Mouse (Mus musculus): Measurements from ENCODE around the gene Ccdc142.
A peak's percentile ranks its signal among the peaks of the same experiment; 100 is the strongest.

The Ccdc142 gene

DNA sequence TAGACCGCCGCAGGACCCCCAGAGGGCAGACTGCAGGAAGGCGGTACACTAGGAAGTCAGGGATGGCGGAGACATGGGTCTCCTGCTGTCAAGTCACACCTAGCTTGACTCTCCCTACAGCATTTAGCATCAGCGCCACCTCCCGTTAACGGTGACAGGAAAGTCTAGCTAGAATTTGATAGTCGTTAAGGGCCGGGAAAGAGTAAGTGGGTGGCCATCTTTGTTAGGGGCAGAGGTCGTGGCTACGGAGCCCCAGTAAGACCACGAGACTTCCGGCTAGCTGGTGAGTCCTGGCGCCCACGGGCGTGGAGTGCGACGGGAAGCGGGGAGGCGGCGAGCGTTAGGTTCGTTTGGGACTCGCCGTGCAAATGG, at the start of gene Ccdc142, which contains the start of gene Gm42688:
TSS of gene Ccdc142 (plus strand) at position 286 of the 372 bp plus-strand sequence.
TSS of gene Gm42688 (plus strand) at position 302 of the 372 bp plus-strand sequence.
- peak; percentile 94 for DNase-seq (ENCODE audit: low read depth, low spot score)

DNA sequence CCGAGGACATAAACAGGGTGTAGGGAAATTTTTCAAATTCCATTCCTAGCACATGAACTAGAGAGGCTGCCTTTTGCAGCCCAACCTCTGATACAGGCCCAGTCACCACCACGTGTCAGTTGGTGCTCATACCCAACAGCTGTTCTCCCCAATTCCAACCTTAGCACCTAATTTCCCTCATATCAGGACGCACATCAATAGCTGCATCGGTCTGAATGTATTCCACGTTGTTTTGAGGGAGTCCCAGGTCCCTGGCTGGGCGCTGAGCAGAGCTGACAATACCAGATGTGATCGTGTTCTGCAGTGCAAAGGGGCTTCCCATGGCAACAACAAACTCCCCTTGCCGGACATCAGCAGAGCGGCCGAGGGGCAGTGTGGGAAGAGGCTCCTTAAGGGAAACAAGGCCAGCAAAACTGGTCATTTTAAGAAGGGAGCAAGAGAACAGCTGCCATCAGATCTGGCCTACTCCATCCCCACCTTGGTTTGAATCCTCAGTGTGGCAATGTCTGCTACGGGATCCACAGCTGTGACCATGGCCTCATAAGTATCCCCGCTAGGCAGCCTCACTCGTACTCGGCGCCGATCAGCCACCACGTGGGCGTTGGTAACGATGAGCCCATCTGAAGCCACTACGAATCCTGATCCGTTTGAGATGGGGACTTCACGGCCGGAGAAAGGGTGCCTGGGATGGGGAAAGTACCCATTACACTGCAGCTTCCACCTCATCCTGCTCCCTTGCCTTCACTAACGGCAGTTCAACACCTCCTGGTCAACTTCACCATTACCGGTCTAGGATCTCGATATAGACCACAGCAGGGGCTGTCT, 48.1 kb upstream of the Ccdc142 start:
- peak; percentile 55 for DNase-seq (ENCODE audit: low read depth, low spot score)

DNA sequence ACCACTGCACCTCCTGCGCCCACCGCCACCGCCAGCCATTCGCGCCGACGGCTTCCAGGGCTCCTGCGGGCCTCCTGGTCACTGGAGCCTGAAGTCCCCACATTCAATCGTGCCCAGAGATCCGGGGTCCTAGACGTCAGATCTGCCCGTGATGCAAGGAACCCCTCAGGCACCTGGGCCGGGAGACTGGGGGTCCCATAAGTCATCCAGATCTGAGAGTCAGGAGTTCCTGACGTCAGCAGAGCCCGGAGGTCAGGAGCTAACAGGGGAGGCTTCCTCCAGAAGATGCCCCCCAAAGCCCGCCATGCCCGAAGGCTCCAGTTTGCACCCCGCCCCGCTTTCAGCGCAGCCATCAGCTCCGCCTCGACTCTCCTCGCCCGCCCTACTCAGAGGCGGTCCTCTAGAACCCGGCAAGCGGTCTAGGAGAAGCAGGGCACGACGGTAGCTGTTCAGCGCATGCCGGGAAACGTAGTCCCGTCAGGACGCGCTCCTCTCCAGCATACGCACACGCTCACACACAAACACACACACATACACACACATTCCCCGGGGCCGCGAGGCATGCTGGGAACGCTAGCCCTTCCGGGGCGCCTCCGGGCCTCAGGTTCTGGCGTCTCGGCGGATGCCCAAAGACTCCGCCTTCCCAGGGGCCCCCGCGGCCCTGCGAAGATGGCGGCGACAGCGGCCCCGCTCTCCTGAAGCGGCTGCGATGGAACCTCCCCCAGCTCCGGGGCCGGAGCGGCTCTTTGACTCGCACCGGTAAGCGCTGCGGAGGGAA, 47.1 kb upstream of the Ccdc142 start, which contains the start of gene Aup1:
TSS of gene Aup1 (plus strand) at position 448 of the 778 bp plus-strand sequence.
- peak; percentile 98 for DNase-seq (ENCODE audit: low read depth, low spot score)

- no peak for DNase-seq (ENCODE audit: low read depth, low spot score)
These were observed 46.5 kb upstream of the Ccdc142 start, which contains the start of gene Htra2 for GRCm38 (mm10) chr6:83054871-83055431. Gene Htra2 (minus strand): TSS chr6:83055273.

DNA sequence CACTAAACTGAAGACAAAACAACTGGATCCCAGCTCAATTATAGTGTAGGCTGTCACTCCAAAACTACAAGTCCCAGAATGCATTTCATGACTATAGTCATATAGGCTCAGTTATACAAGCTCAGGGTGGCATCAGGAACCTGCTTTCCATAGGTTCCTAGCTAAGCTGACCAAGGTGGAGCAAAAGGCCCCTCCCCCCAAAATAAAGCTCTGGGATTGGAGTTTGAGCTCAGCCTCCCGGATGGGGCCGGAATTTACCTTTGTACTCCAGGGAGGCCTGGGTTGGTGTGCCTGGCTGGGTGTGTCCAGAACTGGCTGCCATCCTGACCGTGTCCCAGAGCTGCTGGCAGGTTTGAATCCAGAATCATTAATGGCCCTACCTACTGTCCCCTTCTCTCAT, 43.6 kb upstream of the Ccdc142 start, which contains the start of gene Dqx1:
TSS of gene Dqx1 (plus strand) at position 55 of the 400 bp plus-strand sequence.
- peak; percentile 90 for DNase-seq (ENCODE audit: low read depth, low spot score)

DNA sequence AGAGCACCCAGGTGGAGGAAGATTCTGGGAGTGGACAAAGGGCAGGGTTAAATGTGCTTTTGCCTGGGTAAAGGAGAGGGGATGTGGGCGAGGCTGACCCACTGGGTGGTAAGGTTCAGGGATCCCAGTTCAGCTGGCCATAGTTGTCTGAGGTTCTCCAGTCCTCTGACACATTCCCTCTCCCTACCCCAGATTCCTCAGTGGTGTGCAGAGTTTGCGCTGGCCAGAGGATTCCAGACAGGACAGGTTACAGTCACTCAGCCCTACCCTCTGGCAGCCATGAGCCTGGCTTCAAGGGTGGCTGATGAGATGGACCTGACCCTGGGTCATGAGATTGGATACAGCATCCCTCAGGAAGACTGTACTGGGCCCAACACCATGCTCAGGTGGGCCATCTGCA, 42.7 kb upstream of the Ccdc142 start:
- no peak for DNase-seq (ENCODE audit: low read depth, low spot score)

- DNase-seq (ENCODE audit: low read depth, low spot score), result peak; percentile 38
These were observed 35.4 kb upstream of the Ccdc142 start for GRCm38 (mm10) chr6:83065995-83066394.

DNA sequence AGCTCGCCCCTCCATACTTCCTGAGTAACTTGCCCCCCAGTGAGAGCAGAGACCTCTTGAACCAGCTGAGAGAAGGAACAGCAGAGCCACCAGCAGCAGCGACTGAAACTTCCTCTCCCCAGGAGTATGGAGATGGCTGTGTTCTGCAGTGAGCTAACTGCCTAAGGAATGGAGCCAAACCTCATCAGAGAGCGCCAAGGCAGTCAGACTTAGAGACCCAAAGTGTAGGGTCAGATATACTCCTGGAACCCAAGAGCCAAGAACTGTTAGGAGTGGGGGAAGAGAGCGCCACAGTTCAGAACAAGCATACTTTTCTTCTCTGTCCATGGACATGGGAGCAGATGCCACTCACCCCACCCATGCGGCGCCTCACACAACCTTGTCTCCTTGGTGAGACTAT, 35.0 kb upstream of the Ccdc142 start:
- DNase-seq (ENCODE audit: low read depth, low spot score), result peak; percentile 63

- DNase-seq (ENCODE audit: low read depth, low spot score), result peak; percentile 62
These were observed 33.2 kb upstream of the Ccdc142 start for GRCm38 (mm10) chr6:83068221-83068620.

DNA sequence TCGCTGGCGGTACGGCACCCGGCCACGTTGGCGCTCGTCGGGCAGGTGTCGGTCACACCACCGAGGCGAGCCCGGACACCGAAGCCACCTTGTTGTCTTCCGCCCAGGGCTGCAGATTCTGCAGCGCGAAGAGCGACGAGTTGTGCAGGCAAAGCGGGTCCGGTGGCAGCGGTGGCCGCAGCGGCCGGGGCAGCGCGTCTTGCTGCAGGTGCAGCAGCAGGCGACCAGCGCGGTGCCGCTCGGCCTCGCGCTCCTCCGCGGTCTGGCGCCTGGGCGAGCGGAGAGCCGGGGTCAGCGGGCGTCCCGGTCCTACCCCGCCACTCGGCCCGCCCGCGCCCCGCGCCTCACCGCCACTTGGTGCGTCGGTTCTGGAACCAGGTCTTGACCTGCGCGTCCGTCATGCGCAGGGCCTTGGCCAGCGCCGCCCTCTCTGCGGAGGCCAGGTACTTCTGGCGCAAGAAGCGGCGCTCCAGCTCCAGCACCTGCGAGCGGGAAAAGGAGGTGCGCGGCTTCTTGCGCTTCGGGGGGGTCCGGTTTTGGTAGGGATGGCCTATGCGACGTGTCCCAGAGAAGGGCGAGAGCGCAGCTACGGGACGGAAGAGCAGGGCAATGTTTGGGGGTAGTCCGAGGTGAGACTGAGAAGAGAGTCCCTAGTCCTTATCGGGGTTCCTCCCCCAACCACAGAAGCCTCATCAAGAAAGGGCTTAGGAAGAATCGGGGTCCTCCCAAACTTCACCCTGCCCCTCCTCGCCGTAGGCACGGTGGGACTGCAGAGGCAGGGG, 32.5 kb upstream of the Ccdc142 start:
- DNase-seq (ENCODE audit: low read depth, low spot score), result peak; percentile 47

DNA sequence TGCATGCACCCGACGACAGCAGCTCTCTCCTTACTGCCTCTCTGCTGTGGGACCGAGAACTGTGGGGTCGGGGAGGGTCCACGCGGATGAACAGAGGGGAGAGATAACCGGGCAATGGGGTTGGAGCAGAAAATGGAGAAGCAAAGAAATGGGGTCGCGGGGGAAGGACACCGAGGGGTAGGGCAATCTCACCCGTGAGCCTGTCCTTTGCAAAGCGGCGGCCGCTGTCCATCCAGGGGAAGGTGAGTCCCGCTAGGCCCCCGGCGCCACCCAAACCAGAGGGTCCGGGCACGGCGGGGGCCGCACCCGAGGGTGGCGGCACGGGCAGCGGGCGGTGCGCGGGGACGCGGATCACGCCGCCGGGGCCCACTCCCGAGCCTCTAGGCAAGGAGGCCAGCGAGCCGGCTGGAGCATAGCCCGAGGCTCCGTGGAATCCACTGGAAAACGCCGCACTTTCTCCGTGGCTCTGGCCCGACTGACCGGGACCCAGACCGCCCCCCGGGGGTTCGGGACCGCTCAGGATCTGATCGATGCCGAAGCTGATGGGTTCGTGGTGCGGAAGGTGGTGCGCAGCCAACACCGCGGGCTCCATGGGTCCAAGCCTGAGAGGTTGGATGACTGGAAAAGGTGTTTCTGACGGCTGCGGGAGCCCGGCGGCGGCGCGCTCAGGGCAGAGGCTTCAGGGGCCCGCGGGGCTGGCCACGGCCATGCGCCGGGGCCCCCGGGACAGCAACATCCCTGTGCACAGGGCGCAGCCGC, 31.7 kb upstream of the Ccdc142 start:
- peak; percentile 52 for DNase-seq (ENCODE audit: low read depth, low spot score)

GRCm38 (mm10) chr6:83070247-83070310, 31.3 kb upstream of the Ccdc142 start, which contains the start of gene Tlx2:
Gene Tlx2 (minus strand): TSS chr6:83070293.
- no peak for DNase-seq (ENCODE audit: low read depth, low spot score)

- peak; percentile 81 for DNase-seq (ENCODE audit: low read depth, low spot score)
These were observed 30.8 kb upstream of the Ccdc142 start for GRCm38 (mm10) chr6:83070311-83071219.

DNA sequence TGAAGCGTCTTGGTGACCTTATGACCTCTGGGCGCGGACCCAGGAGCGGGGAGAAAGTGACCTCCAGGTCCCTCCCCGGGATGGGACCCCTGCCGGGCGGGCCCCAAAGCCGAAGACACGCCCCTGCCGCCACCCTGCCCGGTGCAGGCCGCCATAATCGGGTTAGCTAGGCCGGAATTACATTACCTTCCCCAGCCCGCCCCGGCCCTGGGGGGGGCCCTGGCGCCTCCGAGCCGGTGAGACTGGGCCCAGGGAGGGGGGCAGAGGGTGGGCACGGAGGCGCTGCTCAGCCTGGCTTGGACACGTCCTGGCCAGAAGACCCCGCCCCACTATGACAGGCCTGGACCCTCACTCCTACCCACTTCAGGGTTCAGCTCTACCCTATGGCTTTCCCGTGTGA, 30.2 kb upstream of the Ccdc142 start:
- DNase-seq (ENCODE audit: low read depth, low spot score), result peak; percentile 27

DNA sequence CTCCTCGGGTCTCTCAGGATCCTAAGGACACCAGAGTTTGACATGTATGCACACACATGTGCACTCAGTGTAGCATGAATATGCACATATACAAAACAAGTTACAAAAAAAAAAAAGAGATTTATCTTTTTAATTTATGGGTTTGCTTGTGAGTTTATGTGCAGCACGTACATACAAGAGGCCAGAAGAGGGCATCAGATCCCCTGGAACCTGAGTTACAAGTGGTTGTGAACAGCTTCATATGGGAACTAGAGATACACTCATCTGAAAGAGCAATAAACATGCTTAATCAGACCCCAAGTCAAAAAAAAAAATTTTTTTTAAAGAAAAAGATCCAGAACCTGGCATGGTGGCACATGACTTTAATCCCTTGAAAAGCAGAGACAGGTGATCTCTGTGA, 26.4 kb upstream of the Ccdc142 start:
- no peak for DNase-seq (ENCODE audit: low read depth, low spot score)

DNA sequence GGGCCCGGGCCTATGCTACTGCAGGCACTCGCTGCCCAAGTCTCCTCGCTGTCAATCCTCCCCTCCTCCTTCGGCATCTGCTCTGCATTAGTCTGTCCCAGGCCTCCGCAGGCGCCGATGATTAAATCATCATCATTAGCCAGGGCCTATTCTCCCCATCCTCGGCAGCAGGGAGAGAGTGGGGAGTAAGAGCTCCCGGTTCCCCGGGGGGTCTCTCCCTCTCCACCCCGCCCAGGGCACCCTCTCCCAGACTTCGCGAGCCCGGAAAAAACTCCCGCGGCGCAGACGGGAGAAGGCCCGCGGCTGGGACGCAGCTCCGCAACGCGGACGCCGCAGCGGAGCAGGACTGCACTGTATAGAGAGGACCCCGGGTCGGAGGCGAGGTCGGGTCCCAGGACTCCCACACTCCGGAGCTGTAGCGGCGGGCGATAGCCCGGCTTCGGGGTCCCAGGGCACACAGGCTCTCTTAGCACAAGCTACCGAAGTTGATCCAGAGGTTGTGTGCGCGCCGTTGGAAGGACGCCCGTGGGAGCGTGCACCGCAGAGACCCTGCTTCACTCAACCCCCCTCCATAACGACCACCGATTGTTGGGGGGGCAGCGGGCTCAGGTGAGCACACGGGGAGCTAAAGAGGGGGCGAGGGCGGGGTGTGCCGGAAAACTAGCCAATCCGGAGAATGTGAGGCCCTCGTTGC, 23.6 kb upstream of the Ccdc142 start, which contains the start of gene Pcgf1:
TSS of gene Pcgf1 (plus strand) at position 240 of the 694 bp plus-strand sequence.
- no peak for DNase-seq (ENCODE audit: low read depth, low spot score)

- DNase-seq (ENCODE audit: low read depth, low spot score), result peak; percentile 98
These were observed 23.0 kb upstream of the Ccdc142 start for GRCm38 (mm10) chr6:83078324-83078858.

DNA sequence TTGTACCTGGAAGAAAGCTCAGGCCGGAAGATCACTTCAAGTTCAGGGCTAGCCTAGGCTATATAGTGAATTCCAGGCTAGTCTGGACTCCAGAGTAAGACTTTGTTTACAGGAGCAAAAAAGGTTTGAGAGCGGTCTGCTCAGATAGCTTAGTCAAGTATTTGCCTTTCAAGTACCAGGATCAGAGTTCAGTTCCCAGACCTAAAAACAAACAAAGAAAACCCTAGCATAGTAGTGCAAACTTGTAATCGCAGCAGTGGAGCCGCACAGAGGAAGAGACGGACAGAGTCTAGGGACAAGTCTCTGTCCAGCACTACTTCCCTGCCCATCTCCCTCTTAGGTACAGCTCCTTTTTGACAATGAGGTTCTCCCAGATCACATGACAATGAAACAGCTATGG, 21.2 kb upstream of the Ccdc142 start:
- no peak for DNase-seq (ENCODE audit: low read depth, low spot score)

DNA sequence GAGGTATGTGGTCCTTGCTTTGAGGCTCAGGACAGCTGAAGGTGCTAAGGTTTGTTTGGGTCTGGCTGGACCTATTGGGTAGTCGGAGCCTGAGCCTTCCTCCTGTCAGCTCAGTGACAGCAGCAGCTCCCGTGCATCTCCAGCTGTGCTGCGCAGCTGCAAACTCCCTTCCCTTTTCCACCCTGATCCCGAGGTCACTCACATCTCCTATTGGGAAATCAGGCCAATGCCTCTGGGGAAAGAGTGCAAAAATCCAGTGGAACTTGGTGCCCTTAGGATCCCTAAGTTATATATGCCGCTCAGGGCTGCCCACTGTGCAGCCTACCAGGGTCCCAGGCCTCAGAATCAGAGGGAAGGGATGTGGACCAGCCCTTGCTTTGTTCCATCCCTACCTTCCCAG, 17.9 kb upstream of the Ccdc142 start:
- DNase-seq (ENCODE audit: low read depth, low spot score), result no peak
